Mouse (Mus musculus) activated CD4-positive, CD25-positive, alpha-beta regulatory T cell (primary cell): ENCODE results near the gene Kalrn. TPM values are rescaled to one million over a fixed set of nuclear protein-coding genes. Genes with fewer than 3 reads are reported as not detected.

Experiments used
- polyA plus RNA-seq, 2 experiments: library from polyadenylated mRNA; unstranded; fragments of 100-300 nt; shearing (Covaris generic); gene quantifications; one replicate each; pipeline ENCODE4 v1.2.1; 2017

The Kalrn gene
- 1 to 10 TPM in 1 of 2 experiments, under 1 TPM in 1; 0.19 to 1.7 TPM for polyA plus RNA-seq

GRCm38 (mm10) chr16:34573151-34573802 lies at the start of gene Kalrn:
Gene Kalrn, minus strand, starts transcription at chr16:34573532.

GRCm38 (mm10) chr16:33966538-33967282 lies 606.6 kb downstream of the Kalrn start, which contains the start of gene Umps:
Gene Umps, minus strand, starts transcription at chr16:33967038.

Other genes starting within 250 kb of the Kalrn start
- gene Ropn1, start 76.4 kb upstream of the Kalrn start, polyA plus RNA-seq: not detected
- 1 to 10 TPM; 2.1 to 3.5 TPM for gene Ccdc14, start 117.1 kb upstream of the Kalrn start, polyA plus RNA-seq
- gene Mylk, start 171.7 kb upstream of the Kalrn start, polyA plus RNA-seq: under 1 TPM in 1 of 2 experiments, not detected in 1; 0.42 TPM